Mouse (Mus musculus) adrenal gland, adult 8-10 months (tissue): ENCODE measurements at regions not wholly inside any gene's neighbourhood (a gene's known extent, or its start where the extent isn't known, plus 50 kb on each side); places are given as distances from the start of the nearest gene placed in this dataset.
A peak's percentile ranks its signal among the peaks of the same experiment; 100 is the strongest.

ENCODE experiments used
- DNase-seq: peaks from one replicate; pipeline ENCODE4 v3.0.0; 2022

DNA sequence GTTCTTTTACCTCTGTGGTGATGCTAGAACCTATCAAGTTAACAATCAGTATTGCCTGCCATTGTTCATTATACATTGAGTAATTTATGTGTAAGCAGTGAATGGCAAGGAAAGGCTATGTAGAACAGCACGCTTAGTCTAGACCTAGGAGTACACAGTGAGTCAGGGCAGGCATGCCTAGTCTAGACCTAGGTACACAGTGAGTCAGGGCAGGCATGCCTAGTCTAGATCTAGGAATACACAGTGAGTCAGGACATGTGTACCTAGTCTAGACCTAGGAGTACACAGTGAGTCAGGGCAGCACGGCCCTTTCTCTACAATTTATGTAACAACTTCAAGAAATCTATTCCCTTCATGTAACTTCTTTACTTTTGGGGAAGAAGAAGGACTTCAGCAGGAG is 347.2 kb downstream of the Tmem232 start:
- DNase-seq: no peak

- no peak for DNase-seq
Observed at GRCm38 (mm10) chr17:65192432-65193059, 348.0 kb downstream of the Tmem232 start.

DNA sequence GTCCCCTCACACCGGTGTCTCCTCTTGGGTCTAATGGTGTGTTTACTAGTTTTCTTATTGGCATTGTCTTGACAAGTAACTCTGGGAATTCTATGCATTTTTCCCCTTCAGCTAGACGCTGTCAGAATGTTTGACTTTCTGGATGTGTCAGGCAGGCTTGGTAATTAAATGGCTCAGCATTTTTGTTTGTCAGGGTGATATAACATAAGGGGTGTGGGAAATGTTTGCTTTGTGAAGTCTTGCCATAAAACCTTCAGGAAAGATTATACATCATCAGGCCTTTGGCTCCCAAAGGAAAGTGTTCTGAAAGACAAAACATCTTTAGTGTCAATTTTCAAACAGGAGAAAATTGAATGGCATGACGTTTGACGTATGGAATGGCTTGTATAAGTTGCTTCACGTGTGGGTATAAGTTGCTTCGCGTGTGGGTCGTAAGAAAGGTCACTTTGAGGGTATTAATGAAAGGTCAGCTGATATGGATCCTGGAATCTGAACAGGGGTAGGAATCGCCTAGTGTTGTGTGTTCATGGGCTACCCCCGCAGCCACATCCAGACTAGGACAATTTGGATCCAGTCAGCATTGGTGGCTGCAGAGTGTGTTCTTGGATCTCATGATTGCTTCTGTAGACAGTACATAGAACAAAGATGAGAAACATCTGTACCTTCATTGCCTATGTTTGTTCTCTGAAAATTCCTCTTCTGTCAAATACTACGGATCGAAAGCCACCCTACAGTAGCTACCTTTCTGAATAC is 349.6 kb downstream of the Tmem232 start:
- no peak for DNase-seq

DNA sequence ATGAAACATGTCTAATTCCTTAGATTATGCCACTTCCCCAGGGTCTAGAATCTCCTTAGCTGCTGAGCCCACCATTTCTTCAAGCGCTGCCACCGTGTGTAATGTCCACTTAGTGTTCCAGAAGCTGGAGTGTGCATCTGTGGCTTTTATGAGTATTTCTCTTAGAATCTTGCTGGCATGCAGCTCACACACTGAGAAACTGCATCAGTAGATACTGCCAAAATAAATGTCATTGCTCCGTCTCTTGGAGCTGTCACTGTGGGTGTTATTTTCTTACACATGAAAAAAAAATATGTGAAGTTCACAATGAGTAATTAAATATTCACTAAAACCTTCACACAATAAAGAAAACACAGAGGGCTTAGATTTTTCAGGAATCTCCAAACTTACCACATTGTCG is 345.3 kb upstream of the 4930583I09Rik start:
- DNase-seq: no peak

DNA sequence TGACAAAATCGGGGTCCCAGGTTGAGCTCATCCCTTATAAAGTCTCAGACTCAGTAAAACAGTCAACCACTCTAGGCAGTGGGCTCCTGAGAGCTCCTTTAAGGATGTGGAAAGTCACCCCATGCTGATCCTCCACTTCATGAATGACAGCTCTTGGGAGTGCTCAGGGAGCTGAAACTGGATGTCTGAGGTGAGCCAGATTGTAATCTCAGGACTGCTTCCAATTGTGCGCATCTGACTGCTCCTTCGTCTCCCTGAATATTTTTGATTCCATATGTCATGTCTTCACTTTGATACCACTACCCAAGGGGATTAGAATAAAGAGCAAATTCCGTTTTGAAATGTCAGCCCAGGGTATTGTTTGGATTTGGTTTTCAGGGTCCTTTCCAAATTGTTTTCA is 339.9 kb upstream of the 4930583I09Rik start:
- no peak for DNase-seq

DNA sequence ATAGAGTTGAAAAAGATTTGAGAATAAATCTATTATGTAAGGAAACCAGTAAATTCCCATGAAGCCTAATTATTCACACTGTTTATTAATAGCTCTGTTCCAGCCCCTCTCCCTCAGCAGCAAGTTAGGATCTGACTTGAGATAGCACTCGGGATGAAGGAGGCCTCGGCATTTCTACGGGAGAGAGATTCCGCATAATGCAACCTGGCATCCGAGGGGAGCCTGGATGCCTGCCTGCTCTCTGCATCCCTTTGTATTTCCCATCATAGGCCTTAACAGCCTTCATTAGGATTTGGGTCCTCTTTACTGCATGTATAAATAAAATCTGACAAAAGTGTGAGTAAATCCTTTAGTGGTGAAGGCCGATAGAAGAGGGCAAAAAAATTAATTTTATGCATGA is 338.2 kb upstream of the 4930583I09Rik start:
- no peak for DNase-seq

DNA sequence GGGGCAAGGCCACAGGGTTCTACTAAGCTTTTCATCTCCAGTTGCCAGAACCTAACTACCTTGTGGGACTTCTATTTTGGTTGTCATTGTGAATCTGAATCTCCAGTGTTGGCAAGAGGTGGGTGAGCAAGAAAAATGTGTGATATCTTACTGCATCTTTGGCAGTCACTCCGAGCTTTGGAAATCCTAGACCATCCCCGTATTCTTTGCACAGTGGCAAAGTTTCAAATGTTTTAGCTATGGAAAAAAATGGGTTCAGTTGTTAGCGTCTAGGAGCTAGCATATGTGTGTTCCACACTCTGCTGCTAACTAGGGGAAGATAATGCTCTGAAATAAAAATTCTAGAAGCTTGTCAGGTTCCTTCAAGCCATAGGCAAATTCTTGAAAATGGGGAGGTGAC is 337.4 kb upstream of the 4930583I09Rik start:
- no peak for DNase-seq

- no peak for DNase-seq
Observed at GRCm38 (mm10) chr17:65170691-65171090, 334.8 kb upstream of the 4930583I09Rik start.

- DNase-seq: no peak
Observed at GRCm38 (mm10) chr17:65169981-65170617, 334.2 kb upstream of the 4930583I09Rik start.

DNA sequence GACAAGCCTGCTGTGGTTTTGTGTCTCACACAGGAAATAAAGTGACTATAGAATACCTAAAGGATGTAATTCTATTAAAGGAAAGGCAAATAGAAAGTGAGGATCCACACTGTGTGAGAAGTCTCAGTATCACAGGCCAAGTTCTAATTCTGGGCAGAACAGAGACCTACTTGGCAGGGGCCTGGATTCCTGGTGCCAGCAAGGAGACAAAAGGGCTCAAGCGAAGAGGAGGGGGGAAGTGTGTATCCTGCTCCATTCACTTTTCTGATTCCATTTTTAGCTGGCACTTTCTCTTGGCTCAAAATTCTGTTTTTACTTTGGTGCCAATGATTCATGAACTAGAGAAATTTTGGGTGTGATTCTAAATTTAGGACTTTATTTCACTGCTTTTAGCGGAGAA is 310.5 kb upstream of the 4930583I09Rik start:
- DNase-seq: peak; percentile 2

- no peak for DNase-seq
Observed at GRCm38 (mm10) chr17:65114651-65115050, 278.8 kb upstream of the 4930583I09Rik start.

DNA sequence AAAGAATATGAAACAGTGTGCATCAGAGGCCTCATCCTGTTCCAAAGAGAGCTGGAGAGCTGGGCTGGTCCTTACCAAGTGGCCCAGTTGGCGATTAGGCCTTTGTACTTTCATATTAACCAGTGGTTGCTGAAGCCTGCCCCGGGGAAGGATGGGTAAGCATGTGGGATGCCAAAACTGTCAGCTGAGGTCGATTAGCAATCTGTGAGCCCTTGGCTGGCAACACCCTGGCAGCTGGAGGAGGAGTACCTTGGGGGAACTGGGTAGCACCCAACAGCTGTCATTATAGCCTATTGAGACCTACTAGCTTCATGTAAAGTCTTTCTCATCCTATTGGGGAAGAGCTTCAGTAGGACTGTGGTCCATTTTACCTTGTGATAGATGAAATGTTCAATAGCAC is 277.2 kb upstream of the 4930583I09Rik start:
- DNase-seq: no peak

- DNase-seq: no peak
Observed at GRCm38 (mm10) chr17:65105622-65106021, 269.8 kb upstream of the 4930583I09Rik start.

DNA sequence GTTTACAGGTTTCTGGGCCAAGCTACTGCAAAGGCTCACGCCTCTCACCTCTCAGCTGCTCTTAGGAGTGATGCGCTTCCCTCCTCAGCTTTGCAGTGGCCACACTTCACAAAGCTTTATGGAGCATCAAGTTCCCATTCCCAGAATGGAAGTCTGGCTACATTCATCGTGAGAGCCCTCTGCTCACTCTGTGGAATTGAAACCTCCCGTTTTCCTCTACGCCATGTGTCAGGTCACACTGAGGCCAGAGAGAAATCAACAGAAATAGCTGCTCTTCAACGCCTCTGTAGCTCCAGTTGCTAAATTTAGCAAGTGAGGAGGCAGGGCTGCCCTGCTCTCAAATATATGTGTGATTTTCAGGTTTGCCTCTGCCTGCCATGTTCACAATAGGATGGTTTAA is 265.3 kb upstream of the 4930583I09Rik start:
- DNase-seq: no peak

GRCm38 (mm10) chr17:65082249-65082648 is 246.4 kb upstream of the 4930583I09Rik start:
- DNase-seq: no peak

GRCm38 (mm10) chr17:65081779-65082086 is 245.9 kb upstream of the 4930583I09Rik start:
- no peak for DNase-seq

GRCm38 (mm10) chr17:65081072-65081778 is 245.4 kb upstream of the 4930583I09Rik start:
- DNase-seq: no peak

GRCm38 (mm10) chr17:65074878-65075277 is 239.0 kb upstream of the 4930583I09Rik start:
- DNase-seq: no peak

DNA sequence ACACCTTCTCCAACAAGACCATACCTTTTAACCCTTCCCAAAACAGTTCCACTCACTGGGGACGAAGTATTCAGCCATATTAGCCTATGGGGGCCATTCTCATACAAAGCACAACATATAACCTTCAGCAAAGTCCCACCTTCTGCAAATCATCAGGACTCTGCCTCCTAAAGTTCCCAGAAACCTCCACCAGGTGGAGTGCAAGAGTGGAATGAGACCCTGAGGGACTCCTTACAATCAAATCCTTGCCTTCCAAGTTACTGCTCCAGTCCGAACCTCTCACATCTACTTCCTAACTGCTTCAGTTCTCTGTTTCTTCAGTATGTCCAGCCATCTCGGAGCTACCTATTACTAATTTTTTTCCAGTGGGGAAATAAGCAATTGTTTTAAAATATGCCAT is 235.2 kb upstream of the 4930583I09Rik start:
- no peak for DNase-seq

DNA sequence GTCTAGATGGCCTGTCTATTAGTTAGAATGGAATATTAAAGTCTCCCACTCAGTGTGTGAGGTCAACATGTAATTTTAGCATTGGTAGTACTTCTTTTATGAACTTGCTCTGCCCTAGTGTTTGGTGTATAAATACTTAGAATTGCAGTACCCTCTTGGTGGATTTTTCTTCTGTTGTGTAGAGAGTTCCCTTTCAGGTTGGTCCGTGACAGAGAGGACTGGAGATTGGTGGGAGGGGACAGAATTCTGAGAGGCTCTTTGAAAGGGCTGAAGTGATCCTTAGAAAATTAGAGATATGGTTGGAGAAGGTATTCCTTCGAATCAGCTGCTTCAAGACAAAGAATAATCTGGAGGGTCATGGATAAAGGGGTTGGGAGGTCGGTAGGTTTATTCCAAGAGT is 230.3 kb upstream of the 4930583I09Rik start:
- no peak for DNase-seq

GRCm38 (mm10) chr17:65056059-65056458 is 220.2 kb upstream of the 4930583I09Rik start:
- no peak for DNase-seq

GRCm38 (mm10) chr17:65049860-65050482 is 214.1 kb upstream of the 4930583I09Rik start:
- DNase-seq: no peak

- no peak for DNase-seq
Observed at GRCm38 (mm10) chr17:65015731-65016130, 179.9 kb upstream of the 4930583I09Rik start.
